Mouse (Mus musculus): Measurements from ENCODE around the gene Nav1.
"Not testable (repeated sequence)": the region's sequence is repeated elsewhere in the genome, so short reads cannot be mapped to it uniquely, and the experiment has no call there.

Gene Nav1

GRCm38 (mm10) chr1:135490931-135491666, 116.0 kb downstream of the Nav1 start:
- in situ Hi-C loops (cut with MboI, MseI): loop anchor here in 1 of 2 experiments (10.0 kb wide), 1 partner anchor 1506 kb away; no protein-coding TSS in a partner anchor

GRCm38 (mm10) chr1:135488879-135489278, 118.2 kb downstream of the Nav1 start:
- in situ Hi-C loops (cut with MboI, MseI): no loop called here

GRCm38 (mm10) chr1:135485179-135485578, 121.9 kb downstream of the Nav1 start:
- in situ Hi-C loops (cut with MboI, MseI): no loop called here

- in situ Hi-C loops (cut with MboI, MseI): not testable (repeated sequence)
Measured at GRCm38 (mm10) chr1:135484503-135485051, 122.5 kb downstream of the Nav1 start.

- in situ Hi-C loops (cut with MboI, MseI): no loop called here
Measured at GRCm38 (mm10) chr1:135483971-135484370, 123.1 kb downstream of the Nav1 start.

GRCm38 (mm10) chr1:135482666-135483065, 124.4 kb downstream of the Nav1 start:
- in situ Hi-C loops (cut with MboI, MseI): no loop called here

GRCm38 (mm10) chr1:135481656-135482055, 125.4 kb downstream of the Nav1 start:
- in situ Hi-C loops (cut with MboI, MseI): no loop called here

- in situ Hi-C loops (cut with MboI, MseI): no loop called here
Measured at GRCm38 (mm10) chr1:135480815-135481214, 126.3 kb downstream of the Nav1 start.

GRCm38 (mm10) chr1:135475571-135475895, 131.6 kb downstream of the Nav1 start:
- in situ Hi-C loops (cut with MboI, MseI): loop anchor here in 1 of 2 experiments (10.0 kb wide), 1 partner anchor 1201 kb away; no protein-coding TSS in a partner anchor

- in situ Hi-C loops (cut with MboI, MseI): loop anchor here in 1 of 2 experiments (10.0 kb wide), 1 partner anchor 1200 kb away; no protein-coding TSS in a partner anchor
Measured at GRCm38 (mm10) chr1:135474861-135475570, 132.1 kb downstream of the Nav1 start.

GRCm38 (mm10) chr1:135472536-135472935, 134.6 kb downstream of the Nav1 start:
- in situ Hi-C loops (cut with MboI, MseI): loop anchor here in 1 of 2 experiments (10.0 kb wide), 1 partner anchor 1198 kb away; no protein-coding TSS in a partner anchor

GRCm38 (mm10) chr1:135471742-135472141, 135.4 kb downstream of the Nav1 start:
- in situ Hi-C loops (cut with MboI, MseI): loop anchor here in 1 of 2 experiments (10.0 kb wide), 1 partner anchor 1197 kb away; no protein-coding TSS in a partner anchor

- in situ Hi-C loops (cut with MboI, MseI): loop anchor here in 1 of 2 experiments (10.0 kb wide), 1 partner anchor 1196 kb away; no protein-coding TSS in a partner anchor
Measured at GRCm38 (mm10) chr1:135470546-135470945, 136.5 kb downstream of the Nav1 start.

- in situ Hi-C loops (cut with MboI, MseI): no loop called here
Measured at GRCm38 (mm10) chr1:135467462-135467861, 139.6 kb downstream of the Nav1 start.

- in situ Hi-C loops (cut with MboI, MseI): no loop called here
Measured at GRCm38 (mm10) chr1:135466935-135467334, 140.2 kb downstream of the Nav1 start.

- in situ Hi-C loops (cut with MboI, MseI): no loop called here
Measured at GRCm38 (mm10) chr1:135465734-135466133, 141.4 kb downstream of the Nav1 start.

GRCm38 (mm10) chr1:135462736-135463135, 144.4 kb downstream of the Nav1 start:
- in situ Hi-C loops (cut with MboI, MseI): no loop called here

- in situ Hi-C loops (cut with MboI, MseI): no loop called here
Measured at GRCm38 (mm10) chr1:135462304-135462703, 144.8 kb downstream of the Nav1 start.

- in situ Hi-C loops (cut with MboI, MseI): no loop called here
Measured at GRCm38 (mm10) chr1:135461097-135461730, 145.9 kb downstream of the Nav1 start.

- in situ Hi-C loops (cut with MboI, MseI): no loop called here
Measured at GRCm38 (mm10) chr1:135460521-135460920, 146.6 kb downstream of the Nav1 start.

GRCm38 (mm10) chr1:135457860-135458259, 149.2 kb downstream of the Nav1 start:
- in situ Hi-C loops (cut with MboI, MseI): no loop called here

GRCm38 (mm10) chr1:135452259-135452658, 154.8 kb downstream of the Nav1 start:
- in situ Hi-C loops (cut with MboI, MseI): no loop called here

Measured in T-helper 17 cell (primary cell).